Mouse (Mus musculus) liver, adult 2 months (tissue): Measurements from ENCODE around the gene Dync1i2.

Experiments
- CTCF ChIP-seq: fragments of 200-500 bp; IDR thresholded peaks from 2 replicates; pipeline ENCODE4 v1.5.1; 2011; ENCODE audit warnings: low read depth, low read length, control low read depth
- POLR2A ChIP-seq: fragments of 200-500 bp; IDR thresholded peaks from 2 replicates; pipeline ENCODE4 v1.6.1; 2011; ENCODE audit warnings: low read length, control low read depth; ENCODE audit not compliant: insufficient read depth; ENCODE audit errors: extremely low read depth

GRCm38 (mm10) chr2:71179716-71180115 lies 31.8 kb upstream of the Dync1i2 start:
- TF ChIP-seq POLR2A, result no peak
- TF ChIP-seq CTCF, result no peak
